Mouse (Mus musculus) spleen, adult 2 months (tissue): ENCODE results near the gene Gm28434.

Source experiments
- CTCF ChIP-seq: fragments of 200-500 bp; IDR thresholded peaks from 2 replicates; pipeline ENCODE4 v1.5.1; 2011; ENCODE audit warnings: mild to moderate bottlenecking, inconsistent platforms; ENCODE audit not compliant: insufficient read depth, insufficient read length, insufficient replicate concordance; ENCODE audit errors: extremely low read depth
- POLR2A ChIP-seq: fragments of 200-500 bp; IDR thresholded peaks from 2 replicates; pipeline ENCODE4 v1.6.1; 2011; ENCODE audit warnings: low read depth, low read length, inconsistent platforms

- TF ChIP-seq CTCF (no peak), POLR2A (no peak)
Observed at GRCm38 (mm10) chr5:87940752-87941151, 28.6 kb upstream of the Gm28434 start.
